Mouse (Mus musculus): ENCODE results near the gene Wnt1. TPM values are rescaled to one million over a fixed set of nuclear protein-coding genes. Genes with fewer than 3 reads are reported as not detected.

Gene Wnt1
- polyA plus RNA-seq (2015; fragmentation: Nextera tagmentation; extraction: Ambion mirVana): 0.34 and 0.43 TPM in 2 replicates

GRCm38 (mm10) chr15:98789661-98790535, at the start of gene Wnt1:
Gene Wnt1, plus strand, starts transcription at chr15:98789857.

DNA sequence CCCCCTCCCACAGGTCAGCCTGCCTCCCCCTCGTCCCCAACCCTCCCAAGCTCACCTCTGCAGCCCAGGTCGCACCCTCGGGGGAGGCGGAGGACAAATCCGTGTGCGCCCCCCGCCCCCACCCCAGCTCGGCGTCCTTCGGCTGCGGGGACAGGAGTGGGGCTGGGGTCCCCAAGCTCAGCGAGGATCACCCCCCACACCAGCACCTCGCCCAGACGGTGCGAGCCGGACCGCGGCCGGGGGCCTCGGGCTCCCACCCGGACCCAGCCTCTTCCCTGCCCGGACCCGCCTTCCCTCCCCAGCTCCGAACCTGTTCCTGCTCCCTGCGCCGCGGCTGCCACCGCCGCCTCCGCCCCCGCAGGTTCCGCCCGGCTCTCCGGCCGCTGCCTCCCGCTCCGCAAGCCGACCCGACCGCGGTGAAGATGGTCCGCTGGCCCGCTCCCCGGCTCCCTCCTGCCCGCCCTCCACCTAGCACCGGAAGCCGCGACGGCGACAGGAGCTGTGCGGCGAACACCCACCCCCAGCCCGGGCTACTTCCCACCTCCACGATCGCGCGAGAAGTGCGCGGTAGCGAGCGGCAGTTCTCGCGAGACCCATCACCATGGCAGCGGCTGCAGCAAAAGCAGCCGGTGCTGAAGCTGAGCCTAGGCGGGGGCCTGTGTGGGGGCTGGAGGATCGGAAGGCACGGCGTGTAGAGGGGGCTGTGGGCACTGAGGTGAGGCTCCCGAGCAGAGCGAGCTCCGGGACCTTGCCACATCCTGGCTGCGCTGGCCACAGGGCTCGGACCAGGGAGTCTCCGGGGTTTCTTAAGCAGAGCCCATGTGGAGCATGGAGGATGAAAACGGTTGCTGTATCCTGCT, 26.8 kb upstream of the Wnt1 start, which contains the start of gene Arf3:
TSS of gene Arf3 (minus strand) at position 545 of the 860 bp plus-strand sequence.

GRCm38 (mm10) chr15:98777762-98778161, 11.9 kb upstream of the Wnt1 start, which contains the start of gene Wnt10b:
Gene Wnt10b, minus strand, starts transcription at chr15:98778150.

GRCm38 (mm10) chr15:98809390-98809789, 19.7 kb downstream of the Wnt1 start, which contains the start of gene Ddn:
Gene Ddn, minus strand, starts transcription at chr15:98809490.

DNA sequence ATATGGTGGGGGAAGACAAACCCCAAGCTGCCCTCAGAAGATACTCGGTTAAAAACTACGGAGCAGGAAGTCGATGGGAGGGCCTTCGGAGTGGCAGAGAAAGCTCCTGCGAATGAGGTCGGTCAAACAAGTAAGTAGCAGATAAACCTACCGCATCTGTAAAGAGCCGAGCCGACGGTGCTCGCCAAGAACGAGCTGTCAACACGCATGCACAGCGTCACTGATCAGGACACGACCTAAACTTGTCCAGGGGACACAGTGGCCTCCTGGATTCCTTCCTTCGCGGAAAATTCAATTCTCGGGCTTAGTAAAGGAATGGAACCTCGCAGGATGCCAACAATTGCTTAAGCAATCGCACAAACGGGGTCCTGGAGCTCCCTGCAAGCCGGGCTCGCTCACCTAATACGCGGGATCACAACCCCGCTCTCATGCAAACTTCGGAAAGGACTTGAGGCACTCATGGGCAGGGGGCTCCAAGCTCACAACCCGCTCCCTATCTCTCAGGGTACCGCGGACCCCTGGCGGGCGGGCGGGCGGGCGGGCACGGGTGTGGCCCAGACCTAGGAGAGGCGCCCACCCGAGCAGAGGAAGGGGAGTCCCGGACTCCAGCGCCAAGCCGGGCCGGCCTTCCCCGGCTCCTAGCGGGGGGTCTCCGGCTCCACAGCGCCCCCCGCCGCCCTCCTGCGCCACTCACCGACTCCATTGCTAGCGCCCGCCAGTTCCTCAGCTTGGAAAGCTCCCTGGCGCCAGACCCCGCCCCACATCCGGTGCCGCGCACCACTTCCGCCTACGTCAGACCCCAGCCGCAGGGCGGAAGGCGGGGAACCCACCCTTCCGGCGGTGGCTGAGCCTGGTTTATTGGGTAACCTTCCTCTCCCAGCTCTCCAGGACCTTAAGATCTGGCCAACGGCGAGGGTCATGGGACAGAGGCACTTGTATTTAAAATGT, 41.4 kb downstream of the Wnt1 start, which contains the start of gene Prkag1:
TSS of gene Prkag1 (minus strand) at position 786 of the 948 bp plus-strand sequence.

Other genes starting within 250 kb of the Wnt1 start
- 40.5 and 42.5 TPM in 2 replicates for gene Ccnt1, start 218.9 kb upstream of the Wnt1 start, polyA plus RNA-seq (2015; fragmentation: Nextera tagmentation; extraction: Ambion mirVana)
- gene 4930415O20Rik, start 218.9 kb upstream of the Wnt1 start, polyA plus RNA-seq (2015; fragmentation: Nextera tagmentation; extraction: Ambion mirVana): not detected in 2 replicates
- 8.7 and 9.7 TPM in 2 replicates for gene Adcy6, start 179.8 kb upstream of the Wnt1 start, polyA plus RNA-seq (2015; fragmentation: Nextera tagmentation; extraction: Ambion mirVana)
- 76.7 and 90.3 TPM in 2 replicates for gene Cacnb3, start 159.0 kb upstream of the Wnt1 start, polyA plus RNA-seq (2015; fragmentation: Nextera tagmentation; extraction: Ambion mirVana)
- gene Ddx23, start 127.0 kb upstream of the Wnt1 start, polyA plus RNA-seq (2015; fragmentation: Nextera tagmentation; extraction: Ambion mirVana): 20.5 and 21.6 TPM in 2 replicates
- 18.3 and 19.6 TPM in 2 replicates for gene Rnd1, start 112.4 kb upstream of the Wnt1 start, polyA plus RNA-seq (2015; fragmentation: Nextera tagmentation; extraction: Ambion mirVana)
- 8.8 and 9.1 TPM in 2 replicates for gene Ccdc65, start 81.7 kb upstream of the Wnt1 start, polyA plus RNA-seq (2015; fragmentation: Nextera tagmentation; extraction: Ambion mirVana)
- gene Fkbp11, start 61.7 kb upstream of the Wnt1 start, polyA plus RNA-seq (2015; fragmentation: Nextera tagmentation; extraction: Ambion mirVana): 7.5 and 8.3 TPM in 2 replicates
- gene Arf3, start 26.6 kb upstream of the Wnt1 start, polyA plus RNA-seq (2015; fragmentation: Nextera tagmentation; extraction: Ambion mirVana): 107 and 109 TPM in 2 replicates
- 0.06 TPM in 1 of 2 replicates, not detected in the other for gene Wnt10b, start 11.7 kb upstream of the Wnt1 start, polyA plus RNA-seq (2015; fragmentation: Nextera tagmentation; extraction: Ambion mirVana)
- gene Ddn, start 19.6 kb downstream of the Wnt1 start, polyA plus RNA-seq (2015; fragmentation: Nextera tagmentation; extraction: Ambion mirVana): 0.32 and 0.39 TPM in 2 replicates
- gene Prkag1, start 41.7 kb downstream of the Wnt1 start, polyA plus RNA-seq (2015; fragmentation: Nextera tagmentation; extraction: Ambion mirVana): 52.9 and 53.3 TPM in 2 replicates
- gene Kmt2d, start 81.3 kb downstream of the Wnt1 start, polyA plus RNA-seq (2015; fragmentation: Nextera tagmentation; extraction: Ambion mirVana): 7.9 and 9.2 TPM in 2 replicates
- gene Rhebl1, start 104.7 kb downstream of the Wnt1 start, polyA plus RNA-seq (2015; fragmentation: Nextera tagmentation; extraction: Ambion mirVana): 24.1 and 27.3 TPM in 2 replicates
- 7.4 and 9.6 TPM in 2 replicates for gene Dhh, start 108.7 kb downstream of the Wnt1 start, polyA plus RNA-seq (2015; fragmentation: Nextera tagmentation; extraction: Ambion mirVana)
- gene Lmbr1l, start 128.4 kb downstream of the Wnt1 start, polyA plus RNA-seq (2015; fragmentation: Nextera tagmentation; extraction: Ambion mirVana): 12.3 and 15.5 TPM in 2 replicates
- gene Tuba1b, start 144.7 kb downstream of the Wnt1 start, polyA plus RNA-seq (2015; fragmentation: Nextera tagmentation; extraction: Ambion mirVana): 1,597 and 1,748 TPM in 2 replicates
- not detected in 2 replicates for gene Gm49450, start 163.7 kb downstream of the Wnt1 start, polyA plus RNA-seq (2015; fragmentation: Nextera tagmentation; extraction: Ambion mirVana)
- 8,375 and 9,600 TPM in 2 replicates for gene Tuba1a, start 163.8 kb downstream of the Wnt1 start, polyA plus RNA-seq (2015; fragmentation: Nextera tagmentation; extraction: Ambion mirVana)
- 11.9 and 12.2 TPM in 2 replicates for gene Tuba1c, start 240.0 kb downstream of the Wnt1 start, polyA plus RNA-seq (2015; fragmentation: Nextera tagmentation; extraction: Ambion mirVana)